Mouse (Mus musculus): ENCODE results near the gene Ipo13. TPM values are rescaled to one million over a fixed set of nuclear protein-coding genes. Genes with fewer than 3 reads are reported as not detected.

Ipo13 gene
- polyA plus RNA-seq, 1 experiment from 2014 or later, result 41.3 TPM

DNA sequence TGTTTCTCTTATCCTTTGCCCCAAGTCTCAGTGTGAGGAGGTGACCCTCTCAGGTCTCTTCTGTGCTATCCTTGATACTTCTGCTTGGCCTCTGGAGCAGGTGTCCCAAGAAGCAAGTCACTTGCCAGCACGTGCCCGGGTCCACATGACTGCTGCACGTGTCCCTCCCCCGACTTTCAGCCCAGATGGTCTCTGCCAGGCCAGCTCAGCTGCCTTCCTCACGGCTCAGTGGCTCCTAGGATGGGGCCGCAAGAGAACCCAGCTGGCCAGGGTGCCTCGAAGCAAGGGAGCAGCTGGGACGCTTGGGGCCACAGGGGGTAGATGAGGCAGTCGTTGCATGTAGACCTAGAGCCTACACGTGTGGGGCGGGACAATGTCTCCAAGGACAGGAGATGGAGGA, 69.5 kb downstream of the Ipo13 start:
- no peaks in the 10 kb centered on the region for H3K27me3 ChIP-seq (ENCODE audit: control insufficient read depth, insufficient read depth, low read length)
- no peaks in the 10 kb centered on the region for H3K9me3 ChIP-seq (ENCODE audit: control insufficient read depth, low read length)
- peaks cover 5% of the 10 kb centered on the region; the same call in 1 of the 2 replicates for H3K4me1 ChIP-seq (ENCODE audit: control insufficient read depth, insufficient read depth, low read length)
- ATAC-seq (ENCODE audit: insufficient number of reproducible peaks, low FRiP score, low TSS enrichment, low read depth) (no peak), DNase-seq (ENCODE audit: low spot score) (no peak)
- no peak overlapping the region for H3K4me2 ChIP-seq (ENCODE audit: low read depth, severe bottlenecking)
- WGBS, result 88% methylated on average over 11 of the region's 11 CpGs
- no peak overlapping the region for H3K27ac ChIP-seq (replicated peaks; ENCODE audit: low read depth, low read length)
- no peak overlapping the region for H3K4me3 ChIP-seq (ENCODE audit: low read depth, low read length)
- H3K36me3 ChIP-seq (ENCODE audit: control insufficient read depth, insufficient read depth, low read length), result peaks cover 3% of the 10 kb centered on the region; the same call in 1 of the 2 replicates
- H3K9ac ChIP-seq (ENCODE audit: low read length), result no peak overlapping the region

Other genes with a start within 250 kb of the Ipo13 start
- gene Dmap1, start 232.7 kb downstream of the Ipo13 start, polyA plus RNA-seq (2014; fragmentation: Nextera tagmentation; extraction: Ambion mirVana), result 90.5 and 93.2 TPM in 2 replicates
- gene Gm12845, start 190.6 kb downstream of the Ipo13 start, polyA plus RNA-seq (2014; fragmentation: Nextera tagmentation; extraction: Ambion mirVana), result not detected in 2 replicates
- 0.07 TPM in 1 of 2 replicates, not detected in the other for gene Klf17, start 149.4 kb downstream of the Ipo13 start, polyA plus RNA-seq (2014; fragmentation: Nextera tagmentation; extraction: Ambion mirVana)
- gene Slc6a9, start 80.5 kb downstream of the Ipo13 start, polyA plus RNA-seq (2014; fragmentation: Nextera tagmentation; extraction: Ambion mirVana), result 10.1 and 11.1 TPM in 2 replicates
- gene Ccdc24, start 42.4 kb downstream of the Ipo13 start, polyA plus RNA-seq (2014; fragmentation: Nextera tagmentation; extraction: Ambion mirVana), result 1.0 and 1.6 TPM in 2 replicates
- 26.7 and 30.1 TPM in 2 replicates for gene B4galt2, start 31.5 kb downstream of the Ipo13 start, polyA plus RNA-seq (2014; fragmentation: Nextera tagmentation; extraction: Ambion mirVana)
- gene Atp6v0b, start 27.7 kb downstream of the Ipo13 start, polyA plus RNA-seq (2014; fragmentation: Nextera tagmentation; extraction: Ambion mirVana), result 143 and 158 TPM in 2 replicates
- 21.2 and 22.2 TPM in 2 replicates for gene Dph2, start 23.0 kb downstream of the Ipo13 start, polyA plus RNA-seq (2014; fragmentation: Nextera tagmentation; extraction: Ambion mirVana)
- gene Artn, start 14.8 kb upstream of the Ipo13 start, polyA plus RNA-seq (2014; fragmentation: Nextera tagmentation; extraction: Ambion mirVana), result 11.2 and 14.2 TPM in 2 replicates
- gene St3gal3, start 219.9 kb upstream of the Ipo13 start, polyA plus RNA-seq (2014; fragmentation: Nextera tagmentation; extraction: Ambion mirVana), result 6.3 and 7.3 TPM in 2 replicates

All from limb, embryonic 11.5 days (tissue).